In the genomic region with DNA sequence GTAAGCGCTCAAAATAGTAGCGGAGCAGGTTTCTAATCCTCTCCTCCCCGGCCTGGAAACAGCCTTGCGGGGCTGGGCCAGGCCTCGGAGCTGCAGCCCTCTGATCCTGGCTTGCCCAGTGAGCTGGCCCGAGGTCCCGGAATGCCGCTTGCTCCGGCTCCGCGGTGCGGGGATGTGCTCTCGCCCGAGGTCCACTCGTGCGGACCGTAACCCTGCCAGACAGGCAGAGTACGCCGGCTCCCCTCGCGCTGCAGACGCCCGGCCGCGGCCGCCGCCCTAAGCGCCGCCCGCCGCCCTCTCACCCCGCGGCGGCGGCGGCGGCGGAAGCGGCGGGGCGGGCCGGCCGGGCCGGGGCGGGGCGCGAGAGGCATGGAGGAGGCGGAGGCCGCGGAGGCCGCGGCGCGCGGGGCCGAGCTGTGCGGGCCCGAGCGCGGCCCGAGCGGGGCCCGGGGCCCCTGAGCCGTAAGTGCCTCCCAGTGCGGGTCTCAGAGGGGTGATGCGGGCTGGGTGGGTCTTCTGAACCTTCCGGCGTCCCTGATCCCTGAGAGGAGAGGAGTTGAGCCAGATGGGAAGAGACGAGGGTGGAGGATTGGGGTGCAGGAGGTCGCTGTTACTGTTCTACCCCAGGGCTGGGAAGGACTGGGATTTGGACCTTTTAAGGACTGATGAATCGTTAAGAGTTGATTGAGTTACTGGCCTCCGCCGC, we compare ENCODE assay signal across 8 mouse cellular contexts. TPM values are rescaled to one million over a fixed set of nuclear protein-coding genes. Genes with fewer than 3 reads are reported as not detected.
DNase-seq lines count a peak whose midpoint lies in the region; ATAC-seq and TF ChIP-seq lines count a peak whose summit lies in the region.

No protein-coding gene starts in this region.

- peak overlapping the region; percentile 93 for H3K9ac ChIP-seq in liver, adult 2 months (ENCODE audit: low read depth, low read length)
- peak overlapping the region; percentile 96 for H3K9ac ChIP-seq in midbrain, embryonic 16.5 days (ENCODE audit: low read depth, low read length)

- H3K4me3 ChIP-seq in liver, adult 2 months (ENCODE audit: insufficient read depth, low read depth, low read length), result peak overlapping the region; percentile 90
- H3K4me3 ChIP-seq in midbrain, embryonic 16.5 days (ENCODE audit: low read depth, low read length), result peak overlapping the region; percentile 86

- no peaks in the 10 kb centered on the region for H3K9me3 ChIP-seq in midbrain, embryonic 16.5 days (replicated peaks; ENCODE audit: control insufficient read depth, low read length, poor library complexity, severe bottlenecking)

- peak overlapping the region; percentile 75 for H3K4me2 ChIP-seq in midbrain, embryonic 16.5 days (ENCODE audit: low read length)

- TF ChIP-seq CTCF in liver, adult 2 months (IDR thresholded peaks at IDR 0.05; ENCODE audit: low read depth, low read length), result no peak

- peaks cover 3% of the 10 kb centered on the region; the same call in 1 of the 2 replicates for H3K36me3 ChIP-seq in liver, adult 2 months (ENCODE audit: control insufficient read depth, insufficient read depth, low read length)
- H3K36me3 ChIP-seq in midbrain, embryonic 16.5 days (ENCODE audit: control insufficient read depth, insufficient read depth, low read length), result peaks cover 19% of the 10 kb centered on the region

- peak; percentile 92 for ATAC-seq in midbrain, embryonic 16.5 days

- 10% methylated on average over 72 of the region's 73 CpGs for WGBS in liver, adult 2 months
- WGBS in midbrain, embryonic 16.5 days, result under 1% methylated on average over 53 of the region's 73 CpGs

- H3K4me1 ChIP-seq in liver, adult 2 months (ENCODE audit: control insufficient read depth, insufficient read depth, low read length), result peaks cover 11% of the 10 kb centered on the region
- H3K4me1 ChIP-seq in midbrain, embryonic 16.5 days (ENCODE audit: control insufficient read depth, insufficient read depth, low read length), result peaks cover 13% of the 10 kb centered on the region

- peak overlapping the region; percentile 75 for H3K27ac ChIP-seq in liver, adult 2 months (replicated peaks; ENCODE audit: insufficient read depth, low read depth, low read length)
- peak overlapping the region; percentile 87 for H3K27ac ChIP-seq in midbrain, embryonic 16.5 days (ENCODE audit: low read length)

- TF ChIP-seq POLR2A in liver, adult 2 months (IDR thresholded peaks at IDR 0.05; ENCODE audit: extremely low read depth, insufficient read depth, low read length), result peak; percentile 64

- H3K79me2 ChIP-seq in liver, adult 2 months (ENCODE audit: control insufficient read depth, insufficient read depth, low read length), result no peaks in the 10 kb centered on the region

- H3K27me3 ChIP-seq in liver, adult 2 months (ENCODE audit: control insufficient read depth, insufficient read depth, low read length), result no peaks in the 10 kb centered on the region
- H3K27me3 ChIP-seq in midbrain, embryonic 16.5 days (ENCODE audit: control insufficient read depth, insufficient read depth, low read depth, low read length), result no peaks in the 10 kb centered on the region

- peak; percentile 48 to 61 for DNase-seq in urinary bladder, adult 18-20 months (ENCODE audit: low spot score in 2 of 2)
- no peak for DNase-seq in urinary bladder, postnatal 10 days (ENCODE audit: low spot score)
- peak; percentile 34 to 63 for DNase-seq in cerebellum, postnatal 4 days (ENCODE audit: low spot score in 2 of 2)
- DNase-seq in gastrocnemius, postnatal 25 days, result peak; percentile 70
- DNase-seq in induced T-regulatory cell, adult 2 months (ENCODE audit: low read depth), result peak; percentile 78
- DNase-seq in liver, adult 2 months (ENCODE audit: extremely low read depth, low read depth, low spot score), result peak; percentile 55
- DNase-seq in spleen, postnatal 14 days (ENCODE audit: low spot score in 2 of 2), result peak; percentile 41 to 62

RNA-seq across cellular contexts. Expression of a gene that starts 0.8 kb away (rescaled TPM):
- total RNA-seq in gastrocnemius, postnatal 25 days (2021), result 1 to 10 TPM; 7.3 to 8.2 TPM
- total RNA-seq in liver, adult 2 months (2014; rRNA removed), result 0.18 and 0.27 TPM in 2 replicates
- polyA plus RNA-seq in liver, adult 2 months (2012; rRNA removed), result 0.12 and 0.87 TPM in 2 replicates
- 2.1 and 3.1 TPM in 2 replicates for polyA plus RNA-seq in midbrain, embryonic 16.5 days (2015; fragmentation: Nextera tagmentation; extraction: Ambion mirVana)

RNA-seq across cellular contexts. Expression of a gene that starts 17.1 kb away (rescaled TPM):
- not detected for total RNA-seq in gastrocnemius, postnatal 25 days (2021)
- total RNA-seq in liver, adult 2 months (2014; rRNA removed), result 0.09 TPM in 1 of 2 replicates, not detected in the other
- 0.27 TPM in 1 of 2 replicates, not detected in the other for polyA plus RNA-seq in liver, adult 2 months (2012; rRNA removed)
- not detected in 2 replicates for polyA plus RNA-seq in midbrain, embryonic 16.5 days (2015; fragmentation: Nextera tagmentation; extraction: Ambion mirVana)

RNA-seq across cellular contexts. Expression of a gene that starts 22.9 kb away (rescaled TPM):
- not detected for total RNA-seq in gastrocnemius, postnatal 25 days (2021)
- total RNA-seq in liver, adult 2 months (2014; rRNA removed), result not detected in 2 replicates
- polyA plus RNA-seq in liver, adult 2 months (2012; rRNA removed), result not detected in 2 replicates
- polyA plus RNA-seq in midbrain, embryonic 16.5 days (2015; fragmentation: Nextera tagmentation; extraction: Ambion mirVana), result not detected in 2 replicates

RNA-seq across cellular contexts. Expression of a gene that starts 22.9 kb away (rescaled TPM):
- total RNA-seq in gastrocnemius, postnatal 25 days (2021), result under 1 TPM; 0.29 to 0.82 TPM
- total RNA-seq in liver, adult 2 months (2014; rRNA removed), result not detected in 2 replicates
- polyA plus RNA-seq in liver, adult 2 months (2012; rRNA removed), result not detected in 2 replicates
- polyA plus RNA-seq in midbrain, embryonic 16.5 days (2015; fragmentation: Nextera tagmentation; extraction: Ambion mirVana), result not detected in 2 replicates

RNA-seq across cellular contexts. Expression of a gene that starts 26.7 kb away (rescaled TPM):
- total RNA-seq in gastrocnemius, postnatal 25 days (2021), result 10 to 100 TPM; 48.1 to 48.2 TPM
- total RNA-seq in liver, adult 2 months (2014; rRNA removed), result 14.7 and 15.4 TPM in 2 replicates
- 15.2 and 19.1 TPM in 2 replicates for polyA plus RNA-seq in liver, adult 2 months (2012; rRNA removed)
- 63.1 and 68.8 TPM in 2 replicates for polyA plus RNA-seq in midbrain, embryonic 16.5 days (2015; fragmentation: Nextera tagmentation; extraction: Ambion mirVana)
